Mouse (Mus musculus): Measurements from ENCODE around the gene 9930104L06Rik. TPM values are rescaled to one million over a fixed set of nuclear protein-coding genes. Genes with fewer than 3 reads are reported as not detected.

9930104L06Rik gene
- total RNA-seq, 4 experiments from 2014 or later, result 13.8 to 22.7 (median 21.0) TPM

Other genes starting within 250 kb of the 9930104L06Rik start
- gene Utp11, start 243.4 kb upstream of the 9930104L06Rik start, total RNA-seq (2022), result 10 to 100 TPM; 31.2 to 40.7 (median 34.4) TPM
- gene Fhl3, start 236.3 kb upstream of the 9930104L06Rik start, total RNA-seq (2022), result 10 to 100 TPM in 2 of 4 experiments, 1 to 10 TPM in 2; 5.5 to 12.8 (median 8.9) TPM
- 10 to 100 TPM; 33.5 to 42.5 (median 37.2) TPM for gene Sf3a3, start 222.3 kb upstream of the 9930104L06Rik start, total RNA-seq (2022)
- gene Inpp5b, start 195.2 kb upstream of the 9930104L06Rik start, total RNA-seq (2022), result 10 to 100 TPM; 24.9 to 36.2 (median 29.7) TPM
- gene Mtf1, start 134.9 kb upstream of the 9930104L06Rik start, total RNA-seq (2022), result 10 to 100 TPM; 24.8 to 33.8 (median 28.5) TPM
- 10 to 100 TPM; 40.9 to 53.4 (median 43.2) TPM for gene Yrdc, start 86.4 kb upstream of the 9930104L06Rik start, total RNA-seq (2022)
- gene 1110065P20Rik, start 85.9 kb upstream of the 9930104L06Rik start, total RNA-seq (2022), result 10 to 100 TPM; 45.1 to 51.4 (median 49.2) TPM
- 1 to 10 TPM; 6.4 to 7.2 (median 6.8) TPM for gene Maneal, start 74.9 kb upstream of the 9930104L06Rik start, total RNA-seq (2022)
- 1 to 10 TPM; 2.9 to 4.3 (median 3.8) TPM for gene Epha10, start 56.1 kb upstream of the 9930104L06Rik start, total RNA-seq (2022)
- gene Cdca8, start 2.3 kb downstream of the 9930104L06Rik start, total RNA-seq (2022), result 1 to 10 TPM; 1.9 to 3.2 (median 2.2) TPM
- 1 to 10 TPM; 4.4 to 6.3 (median 6.0) TPM for gene Rspo1, start 49.4 kb downstream of the 9930104L06Rik start, total RNA-seq (2022)
- 10 to 100 TPM; 40.2 to 71.5 (median 55.5) TPM for gene Gnl2, start 79.5 kb downstream of the 9930104L06Rik start, total RNA-seq (2022)
- gene Dnali1, start 128.7 kb downstream of the 9930104L06Rik start, total RNA-seq (2022), result under 1 TPM in 2 of 4 experiments, not detected in 2; 0.13 to 0.14 TPM
- gene Snip1, start 129.6 kb downstream of the 9930104L06Rik start, total RNA-seq (2022), result 10 to 100 TPM; 17.2 to 20.1 (median 19.5) TPM
- gene Meaf6, start 148.1 kb downstream of the 9930104L06Rik start, total RNA-seq (2022), result 10 to 100 TPM; 24.8 to 35.4 (median 32.6) TPM
- 10 to 100 TPM in 1 of 4 experiments, 1 to 10 TPM in 3; 7.2 to 10.2 (median 8.1) TPM for gene Zc3h12a, start 190.8 kb downstream of the 9930104L06Rik start, total RNA-seq (2022)